Mouse (Mus musculus) ES-Bruce4 (cell line): ENCODE measurements around the gene Tbce. TPM values are rescaled to one million over a fixed set of nuclear protein-coding genes. Genes with fewer than 3 reads are reported as not detected.
A peak's percentile ranks its signal among the peaks of the same experiment; 100 is the strongest.

Experiments used
- H3K27ac ChIP-seq: 2 replicates; pipeline ENCODE4 v1.5.1; 2012; ENCODE audit warnings: low read length, inconsistent platforms; ENCODE audit not compliant: insufficient read depth
- H3K27me3 ChIP-seq: 2 replicates; pipeline ENCODE4 v1.6.1; 2012; ENCODE audit warnings: mild to moderate bottlenecking, low read length, inconsistent platforms; ENCODE audit not compliant: control insufficient read depth, poor library complexity, insufficient read depth, severe bottlenecking
- H3K36me3 ChIP-seq: 2 replicates; pipeline ENCODE4 v1.6.1; 2012; ENCODE audit warnings: inconsistent platforms, mild to moderate bottlenecking, low read length, moderate library complexity; ENCODE audit not compliant: control insufficient read depth, poor library complexity, insufficient read depth, severe bottlenecking
- H3K4me1 ChIP-seq: one replicate; pipeline ENCODE4 v1.8.1; 2011; ENCODE audit warnings: low read length; ENCODE audit not compliant: control insufficient read depth, insufficient read depth
- H3K4me3 ChIP-seq: 2 replicates; pipeline ENCODE4 v1.5.1; 2011; ENCODE audit warnings: low read depth, mild to moderate bottlenecking, low read length
- H3K9ac ChIP-seq: 2 replicates; pipeline ENCODE4 v1.6.1; 2012; ENCODE audit warnings: low read depth, mild to moderate bottlenecking, inconsistent platforms; ENCODE audit not compliant: poor library complexity, severe bottlenecking
- H3K9me3 ChIP-seq: replicated peaks from 2 replicates; pipeline ENCODE4 v1.6.1; 2012; ENCODE audit warnings: mild to moderate bottlenecking, low read length, inconsistent platforms; ENCODE audit not compliant: control insufficient read depth, poor library complexity, insufficient read depth, severe bottlenecking
- CTCF ChIP-seq: IDR thresholded peaks from one replicate; pipeline ENCODE4 v1.8.1; 2011; ENCODE audit warnings: low read depth, low read length
- EP300 ChIP-seq: IDR thresholded peaks from 2 replicates; pipeline ENCODE4 v1.6.1; 2011; ENCODE audit warnings: low read depth, low read length; ENCODE audit not compliant: insufficient read depth
- POLR2A ChIP-seq: IDR thresholded peaks from one replicate; pipeline ENCODE4 v1.8.1; 2011; ENCODE audit warnings: low read length; ENCODE audit not compliant: insufficient read depth
- polyA plus RNA-seq: library from polyadenylated mRNA; stranded (reverse); fragments of >200 nt; gene quantifications from 2 replicates; pipeline ENCODE4 v1.2.4, GENCODE M21; 2011; ENCODE audit warnings: low read depth; ENCODE audit not compliant: missing spikeins, insufficient read depth, insufficient read length

Tbce gene
- 65.8 and 75.1 TPM in 2 replicates for polyA plus RNA-seq

DNA sequence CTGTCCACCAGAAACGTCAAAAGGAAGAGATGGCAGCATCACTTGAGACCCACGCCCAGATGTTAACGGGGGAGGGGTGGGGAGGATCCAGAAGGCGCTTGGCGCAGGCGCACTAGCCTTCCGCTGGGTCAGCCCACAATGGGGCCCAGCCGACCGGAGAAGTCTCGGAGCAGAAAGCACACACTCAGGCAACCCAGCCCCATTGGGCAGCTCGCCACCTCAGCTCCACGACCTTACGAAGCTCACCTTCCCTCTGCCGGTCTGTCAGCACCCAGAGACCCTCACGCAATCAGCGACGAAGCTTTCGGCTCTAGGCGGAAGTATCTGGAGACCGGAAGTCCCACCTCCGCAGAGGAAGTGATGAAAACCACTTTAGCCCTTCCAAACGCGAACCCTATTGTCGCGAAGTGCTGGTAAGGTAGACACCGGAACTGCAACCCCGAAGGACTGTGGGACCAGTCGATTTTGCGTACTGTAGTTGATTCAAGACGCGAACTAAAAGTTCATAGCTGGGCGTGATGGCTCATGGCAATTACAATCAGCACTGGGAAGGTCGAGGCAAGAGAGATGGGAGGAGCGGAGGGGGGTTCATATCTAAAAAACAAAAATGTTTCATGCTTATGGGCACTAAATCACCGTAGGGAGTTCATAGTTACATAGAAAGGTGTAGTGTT, at the start of gene Tbce:
Gene Tbce (minus strand): TSS at position 347 of the 674 bp plus-strand sequence.
- Histone ChIP-seq H3K27ac (peak within 1 kb of the TSS; percentile 79), H3K4me1 (no peaks in the 10 kb centered on the region), H3K4me3 (peak within 1 kb of the TSS; percentile 90), H3K27me3 (no peaks in the 10 kb centered on the region), H3K9me3 (no peaks in the 10 kb centered on the region), H3K36me3 (no peaks in the 10 kb centered on the region), H3K9ac (peak within 1 kb of the TSS; percentile 67)
- TF ChIP-seq EP300 (peak; percentile 64; the same call in 1 of the 2 replicates), POLR2A (peak; percentile 67), CTCF (no peak)

- H3K27ac ChIP-seq: no peak overlapping the region
- no peaks in the 10 kb centered on the region for H3K27me3 ChIP-seq
- TF ChIP-seq POLR2A (no peak), CTCF (no peak), EP300 (no peak)
- no peaks in the 10 kb centered on the region for H3K4me1 ChIP-seq
- no peak overlapping the region for H3K9ac ChIP-seq
- no peaks in the 10 kb centered on the region for H3K36me3 ChIP-seq
- H3K4me3 ChIP-seq: no peak overlapping the region
- H3K9me3 ChIP-seq: no peaks in the 10 kb centered on the region
Measured at GRCm38 (mm10) chr13:14088669-14089068, 49.2 kb upstream of the Tbce start.

DNA sequence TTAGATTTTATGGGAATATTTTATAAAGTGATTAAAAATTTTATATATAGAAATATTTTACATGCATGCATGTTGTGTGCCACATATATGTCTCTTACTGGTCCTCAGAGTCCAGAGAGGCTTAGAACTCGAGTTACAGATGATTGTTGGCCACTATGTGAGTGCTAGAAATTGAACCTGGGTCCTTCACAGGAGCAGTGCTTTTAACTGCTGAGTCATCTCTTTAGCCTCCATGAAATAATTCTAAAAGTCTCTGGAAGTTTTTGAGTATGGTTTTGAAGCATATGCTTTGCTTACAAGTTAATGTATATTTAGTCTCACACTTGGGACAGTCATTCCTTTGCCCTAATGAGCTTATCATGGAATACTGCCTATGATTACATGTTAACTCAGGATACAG, 35.9 kb upstream of the Tbce start:
- no peaks in the 10 kb centered on the region for H3K9me3 ChIP-seq
- H3K36me3 ChIP-seq: no peaks in the 10 kb centered on the region
- no peak for TF ChIP-seq CTCF
- no peak for TF ChIP-seq POLR2A
- no peak for TF ChIP-seq EP300
- H3K27ac ChIP-seq: no peak overlapping the region
- no peak overlapping the region for H3K9ac ChIP-seq
- H3K4me3 ChIP-seq: no peak overlapping the region
- no peaks in the 10 kb centered on the region for H3K27me3 ChIP-seq
- H3K4me1 ChIP-seq: no peaks in the 10 kb centered on the region

GRCm38 (mm10) chr13:14074371-14074770, 34.9 kb upstream of the Tbce start:
- Histone ChIP-seq H3K9me3 (no peaks in the 10 kb centered on the region), H3K4me3 (no peak overlapping the region), H3K36me3 (no peaks in the 10 kb centered on the region), H3K27me3 (no peaks in the 10 kb centered on the region), H3K9ac (no peak overlapping the region), H3K4me1 (no peaks in the 10 kb centered on the region), H3K27ac (no peak overlapping the region)
- TF ChIP-seq EP300: no peak
- no peak for TF ChIP-seq POLR2A
- no peak for TF ChIP-seq CTCF

GRCm38 (mm10) chr13:14069291-14069690, 29.9 kb upstream of the Tbce start:
- Histone ChIP-seq H3K36me3 (0 out of 2 replicates have a peak, but pooled peaks cover 3% of the 10 kb centered on the region), H3K27me3 (no peaks in the 10 kb centered on the region)

DNA sequence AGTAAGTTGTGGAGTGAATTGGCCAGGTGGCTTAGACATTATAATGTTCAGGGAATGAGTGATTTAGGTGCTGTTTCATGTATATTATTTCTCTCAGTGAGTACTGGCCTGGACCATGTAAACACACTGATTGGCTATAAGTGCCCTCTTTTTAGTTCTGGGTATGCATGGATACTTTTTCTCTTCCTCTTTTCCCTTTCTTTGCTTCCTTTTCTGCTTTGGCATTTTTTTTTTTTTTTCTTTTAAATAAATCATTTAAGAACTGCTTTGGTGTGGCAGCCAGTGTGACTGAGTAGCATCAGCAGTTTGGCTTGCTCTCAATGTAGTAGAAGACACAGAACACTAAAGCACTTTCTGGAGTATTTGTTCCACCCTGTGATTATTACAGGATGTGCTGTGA, 28.6 kb upstream of the Tbce start:
- H3K27me3 ChIP-seq: no peaks in the 10 kb centered on the region
- H3K4me3 ChIP-seq: no peak overlapping the region
- no peaks in the 10 kb centered on the region for H3K9me3 ChIP-seq
- H3K4me1 ChIP-seq: no peaks in the 10 kb centered on the region
- H3K36me3 ChIP-seq: 0 out of 2 replicates have a peak, but pooled peaks cover 3% of the 10 kb centered on the region
- H3K9ac ChIP-seq: no peak overlapping the region
- H3K27ac ChIP-seq: no peak overlapping the region
- TF ChIP-seq CTCF (no peak), POLR2A (no peak)

More at GRCm38 (mm10) chr13:14069291-14069690, 29.9 kb upstream of the Tbce start:
- Histone ChIP-seq H3K4me3 (no peak overlapping the region), H3K4me1 (no peaks in the 10 kb centered on the region), H3K9me3 (no peaks in the 10 kb centered on the region), H3K9ac (no peak overlapping the region), H3K27ac (no peak overlapping the region)
- TF ChIP-seq EP300: no peak
- no peak for TF ChIP-seq POLR2A
- TF ChIP-seq CTCF: no peak
